ENCODE assay signal across 8 mouse cellular contexts in genomic region chr8:116992176-116992971, GRCm38 (mm10). TPM values are rescaled to one million over a fixed set of nuclear protein-coding genes. Genes with fewer than 3 reads are reported as not detected.
DNase-seq lines count a peak whose midpoint lies in the region; ATAC-seq and TF ChIP-seq lines count a peak whose summit lies in the region.

No protein-coding gene starts in this region.

- no peak for TF ChIP-seq POLR2A in embryonic fibroblast, embryonic 13.5 days (IDR thresholded peaks at IDR 0.05; ENCODE audit: low read depth, low read length)

- TF ChIP-seq CTCF in embryonic fibroblast, embryonic 13.5 days (IDR thresholded peaks at IDR 0.05; ENCODE audit: borderline replicate concordance, insufficient read depth, low read length) = no peak

- peak overlapping the region; percentile 85 for H3K4me3 ChIP-seq in embryonic fibroblast, embryonic 13.5 days (ENCODE audit: insufficient read depth, low read length)

- peak; percentile 18 to 33 for DNase-seq in left cerebral cortex, postnatal 25 days (ENCODE audit: low spot score in 2 of 2)
- DNase-seq in left cerebral cortex, adult 11 months (ENCODE audit: low spot score) = no peak
- peak; percentile 23 for DNase-seq in MN1 (ENCODE audit: low spot score)
- peak; percentile 70 for DNase-seq in kidney, adult 18-20 months
- DNase-seq in thymus, postnatal 4 days = peak; percentile 65
- DNase-seq in gastrocnemius, postnatal 25 days = no peak

- ATAC-seq in megakaryocyte-erythroid progenitor cell, adult 5-6 weeks (replicated peaks; ENCODE audit: low FRiP score, low TSS enrichment, poor library complexity, severe bottlenecking) = 0 out of 2 replicates have a peak, but pooled peaks have one; percentile 2

- intact Hi-C loops in left cerebral cortex, postnatal 25 days (cut with DNase I) = loop anchor here (5.0 kb wide), 1 partner anchor 70 kb away; the partner anchor contains the start of genes Cenpn and Cmc2

- peaks cover 3% of the 10 kb centered on the region; the same call in 1 of the 2 replicates for H3K4me1 ChIP-seq in embryonic fibroblast, embryonic 13.5 days (ENCODE audit: control insufficient read depth, insufficient read depth, low read length)

- H3K27ac ChIP-seq in embryonic fibroblast, embryonic 13.5 days (ENCODE audit: insufficient read depth, low read length) = peak overlapping the region; percentile 41

RNA-seq across cellular contexts. Expression of gene Gcsh, which starts 1.0 kb away (rescaled TPM):
- total RNA-seq in left cerebral cortex, postnatal 25 days (2021) = 10 to 100 TPM; 35.3 to 39.1 TPM
- polyA plus RNA-seq in embryonic fibroblast, embryonic 13.5 days (2011; ENCODE audit: insufficient read length, low read depth, missing spikeins) = 67.7 and 74.7 TPM in 2 replicates
- total RNA-seq in megakaryocyte-erythroid progenitor cell, adult 5-6 weeks (2014; fragmentation: Nextera tagmentation) = 71.7 and 72.1 TPM in 2 replicates
- total RNA-seq in megakaryocyte-erythroid progenitor cell, adult 5-6 weeks (2017) = 80.8 and 95.0 TPM in 2 replicates
- total RNA-seq in gastrocnemius, postnatal 25 days (2021) = 10 to 100 TPM; 37.9 to 41.2 TPM

RNA-seq across cellular contexts. Expression of gene 1700030J22Rik, which starts 13.6 kb away (rescaled TPM):
- total RNA-seq in left cerebral cortex, postnatal 25 days (2021) = 10 to 100 TPM; 11.1 to 13.3 TPM
- 0.61 and 0.97 TPM in 2 replicates for polyA plus RNA-seq in embryonic fibroblast, embryonic 13.5 days (2011; ENCODE audit: insufficient read length, low read depth, missing spikeins)
- total RNA-seq in megakaryocyte-erythroid progenitor cell, adult 5-6 weeks (2014; fragmentation: Nextera tagmentation) = 0.64 TPM in 1 of 2 replicates, not detected in the other
- total RNA-seq in megakaryocyte-erythroid progenitor cell, adult 5-6 weeks (2017) = 0.38 TPM in 1 of 2 replicates, not detected in the other
- under 1 TPM; 0.15 to 0.29 TPM for total RNA-seq in gastrocnemius, postnatal 25 days (2021)

RNA-seq across cellular contexts. Expression of gene Atmin, which starts 49.2 kb away (rescaled TPM):
- 10 to 100 TPM; 60.8 to 62.8 TPM for total RNA-seq in left cerebral cortex, postnatal 25 days (2021)
- polyA plus RNA-seq in embryonic fibroblast, embryonic 13.5 days (2011; ENCODE audit: insufficient read length, low read depth, missing spikeins) = 11.0 TPM in 2 replicates
- total RNA-seq in megakaryocyte-erythroid progenitor cell, adult 5-6 weeks (2014; fragmentation: Nextera tagmentation) = 15.5 and 19.7 TPM in 2 replicates
- 10.9 and 18.4 TPM in 2 replicates for total RNA-seq in megakaryocyte-erythroid progenitor cell, adult 5-6 weeks (2017)
- 10 to 100 TPM; 14.3 to 15.4 TPM for total RNA-seq in gastrocnemius, postnatal 25 days (2021)

Comparison
In these comparisons a context has a peak if more than half of its experiments do, and no peak if none do; other contexts are left out.
1. DNase-seq: peak in left cerebral cortex, postnatal 25 days (2 of 2), MN1 (single experiment), kidney, adult 18-20 months (single experiment) and thymus, postnatal 4 days (single experiment); none in left cerebral cortex, adult 11 months (single experiment) and gastrocnemius, postnatal 25 days (single experiment).
2. RNA of gene 1700030J22Rik, which starts 13.6 kb away (total RNA-seq): 11.1 to 13.3 TPM in left cerebral cortex, postnatal 25 days; 0.38 to 0.64 TPM in megakaryocyte-erythroid progenitor cell, adult 5-6 weeks and 0.15 to 0.29 TPM in gastrocnemius, postnatal 25 days; every median in the first group is over 4 times any median in the second.